Mouse (Mus musculus) bone marrow, adult 2 months (tissue): ENCODE results near the gene BC005624.

Experiments
- CTCF ChIP-seq: fragments of 200-500 bp; IDR thresholded peaks from 2 replicates; pipeline ENCODE4 v1.5.1; 2011; ENCODE audit warnings: low read length, control low read depth; ENCODE audit not compliant: control insufficient read depth, insufficient read depth
- POLR2A ChIP-seq: fragments of 200-500 bp; IDR thresholded peaks from 2 replicates; pipeline ENCODE4 v1.6.1; 2011; ENCODE audit warnings: low read depth, mild to moderate bottlenecking, control low read depth, low read length, borderline replicate concordance; ENCODE audit not compliant: control insufficient read depth

GRCm38 (mm10) chr2:31013371-31014120, 31.5 kb upstream of the BC005624 start:
- no peak for TF ChIP-seq CTCF
- TF ChIP-seq POLR2A = no peak
